Mouse (Mus musculus): Measurements from ENCODE around the gene Ints7.

GRCm38 (mm10) chr1:191587062-191587461 lies 11.6 kb downstream of the Ints7 start:
- TF ChIP-seq CTCF (IDR thresholded peaks at IDR 0.05; ENCODE audit: borderline replicate concordance, extremely low read depth, insufficient read depth, insufficient read length) = no peak
- no peak for TF ChIP-seq POLR2A (IDR thresholded peaks at IDR 0.05; ENCODE audit: borderline replicate concordance, extremely low read depth, insufficient read depth, insufficient read length, poor library complexity, severe bottlenecking)
